Mouse (Mus musculus) cortical plate, adult 2 months (tissue): ENCODE results near the gene Tigd3. TPM values are rescaled to one million over a fixed set of nuclear protein-coding genes. Genes with fewer than 3 reads are reported as not detected.

Experiments used
- H3K27ac ChIP-seq: fragments of 200-500 bp; 2 replicates; pipeline ENCODE4 v1.5.1; 2012; ENCODE audit warnings: low read length, control low read depth, inconsistent platforms; ENCODE audit not compliant: insufficient read depth
- H3K4me1 ChIP-seq: fragments of 200-500 bp; 2 replicates; pipeline ENCODE4 v1.6.1; 2011; ENCODE audit warnings: low read length; ENCODE audit not compliant: control insufficient read depth, insufficient read depth
- H3K4me3 ChIP-seq: fragments of 200-500 bp; 2 replicates; pipeline ENCODE4 v1.5.1; 2011; ENCODE audit warnings: mild to moderate bottlenecking, low read length, control low read depth; ENCODE audit not compliant: insufficient read depth
- CTCF ChIP-seq: fragments of 200-500 bp; IDR thresholded peaks from 2 replicates; pipeline ENCODE4 v1.5.1; 2011; ENCODE audit warnings: mild to moderate bottlenecking, control low read depth, low read length; ENCODE audit not compliant: insufficient read depth; ENCODE audit errors: extremely low read depth
- POLR2A ChIP-seq: fragments of 200-500 bp; IDR thresholded peaks from 2 replicates; pipeline ENCODE4 v1.6.1; 2011; ENCODE audit warnings: mild to moderate bottlenecking, low read length, control low read depth; ENCODE audit not compliant: insufficient read depth; ENCODE audit errors: extremely low read depth
- polyA plus RNA-seq: library from polyadenylated mRNA; depleted of rRNA; stranded (reverse); fragments of >200 nt; gene quantifications from 2 replicates; pipeline ENCODE4 v1.2.3, GENCODE M21; 2012

Gene Tigd3
- polyA plus RNA-seq, 1 experiment: 4.0 TPM

DNA sequence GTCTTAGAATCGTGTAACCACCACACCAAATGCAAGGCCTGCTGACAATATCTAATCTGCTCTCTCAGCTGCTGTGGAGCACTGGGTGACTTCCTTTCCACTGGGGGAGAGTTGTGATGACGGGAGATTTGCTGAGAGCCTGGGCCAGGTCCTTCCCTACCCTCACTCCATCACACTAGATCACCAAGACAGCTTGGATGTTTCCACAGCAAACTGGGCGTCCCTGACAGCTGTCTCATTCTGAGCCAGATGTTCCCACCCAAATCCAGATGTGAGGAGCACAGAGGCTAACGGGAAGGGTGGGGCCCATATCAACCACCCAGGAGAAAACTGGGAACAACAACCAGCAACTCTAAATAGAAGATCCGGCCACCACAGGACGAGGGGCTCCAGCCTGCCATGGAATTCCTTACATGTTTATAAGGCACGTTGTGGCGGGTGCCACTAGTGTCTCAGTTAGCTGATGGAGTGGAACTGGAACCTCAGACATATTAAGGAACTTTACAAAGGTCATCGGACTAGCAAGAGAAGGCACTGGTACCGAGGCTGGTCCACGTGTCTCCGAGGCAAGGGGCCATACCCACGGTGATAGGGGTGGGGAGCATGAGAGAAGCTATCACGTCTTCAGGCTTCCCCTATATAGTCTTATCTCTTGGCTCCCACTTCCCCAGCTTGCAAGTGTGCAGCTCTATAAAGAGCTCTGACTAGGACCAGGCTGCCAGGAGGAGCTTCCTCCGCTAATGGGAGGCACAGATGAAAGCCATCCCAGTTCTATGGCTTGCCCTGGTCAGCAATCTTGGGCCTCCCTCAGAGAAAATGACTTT, 28.4 kb upstream of the Tigd3 start:
- TF ChIP-seq POLR2A (no peak), CTCF (no peak)
- Histone ChIP-seq H3K4me3 (no peak overlapping the region), H3K27ac (no peak overlapping the region), H3K4me1 (peaks cover 2% of the 10 kb centered on the region; the same call in 1 of the 2 replicates)

DNA sequence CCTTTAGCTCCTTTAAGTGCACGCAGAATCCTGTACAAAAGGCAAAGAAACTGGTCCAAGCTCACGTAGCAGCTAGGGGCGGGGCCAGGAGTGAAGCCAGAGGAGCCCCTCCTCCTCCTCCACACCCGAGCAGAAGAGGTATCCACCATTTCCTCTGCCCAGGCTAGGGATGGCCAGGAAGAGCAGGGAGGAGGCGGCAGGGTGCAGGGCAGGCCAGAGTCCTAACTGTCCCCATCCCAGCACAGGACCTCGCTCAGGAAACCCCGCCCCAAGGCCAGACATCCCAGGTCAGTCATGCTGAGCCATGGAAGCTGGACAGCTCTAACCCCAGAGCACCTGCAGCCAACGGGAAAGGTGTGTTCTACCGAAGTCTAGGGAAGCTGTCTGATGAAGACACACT, 27.8 kb upstream of the Tigd3 start:
- TF ChIP-seq POLR2A: no peak
- TF ChIP-seq CTCF: no peak
- H3K4me1 ChIP-seq: peaks cover 2% of the 10 kb centered on the region; the same call in 1 of the 2 replicates
- no peak overlapping the region for H3K4me3 ChIP-seq

DNA sequence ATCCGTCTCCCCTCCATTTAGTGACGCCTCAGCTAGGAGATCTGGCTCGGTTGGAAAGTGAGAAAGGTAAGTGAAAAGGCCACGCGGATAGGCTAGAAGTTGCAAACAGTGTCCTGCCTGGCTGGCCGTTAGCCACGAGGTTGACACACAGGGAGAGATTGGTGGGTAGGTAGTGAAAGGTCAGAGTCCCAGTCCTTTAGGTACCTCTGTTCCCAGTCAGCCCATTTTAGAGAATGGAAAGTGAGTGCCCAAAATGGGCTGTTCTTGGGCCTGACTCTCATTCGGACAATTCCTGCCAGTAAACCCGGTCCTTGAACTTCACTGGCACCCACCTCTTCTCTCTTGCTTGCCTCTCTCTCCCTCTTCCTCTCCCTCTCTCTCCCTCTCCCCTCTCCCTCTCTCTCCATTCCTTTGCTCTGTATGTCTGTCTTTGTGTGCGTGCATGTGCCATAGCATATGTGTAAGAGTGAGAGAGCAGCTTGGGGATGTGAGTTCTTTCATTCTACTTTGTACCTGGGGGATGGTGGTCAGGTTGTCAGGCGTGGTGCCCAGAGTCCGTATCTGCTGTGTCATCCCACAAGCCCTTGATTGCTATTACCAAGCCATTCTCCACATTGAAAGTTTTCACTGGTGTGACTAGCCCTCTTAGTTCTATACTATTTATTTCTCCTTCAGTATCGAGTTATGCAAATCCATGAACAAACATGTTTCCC, 19.2 kb upstream of the Tigd3 start, which contains the start of gene Dpf2:
Gene Dpf2, minus strand, starts transcription at position 4 of the 713 bp plus-strand sequence.
- Histone ChIP-seq H3K4me3 (peak within 1 kb of the TSS; percentile 56), H3K27ac (peak within 1 kb of the TSS; percentile 20; the same call in 1 of the 2 replicates), H3K4me1 (peaks cover 3% of the 10 kb centered on the region; the same call in 1 of the 2 replicates)
- no peak for TF ChIP-seq CTCF

More for the DNA sequence above, 27.8 kb upstream of the Tigd3 start:
- no peak overlapping the region for H3K27ac ChIP-seq

DNA sequence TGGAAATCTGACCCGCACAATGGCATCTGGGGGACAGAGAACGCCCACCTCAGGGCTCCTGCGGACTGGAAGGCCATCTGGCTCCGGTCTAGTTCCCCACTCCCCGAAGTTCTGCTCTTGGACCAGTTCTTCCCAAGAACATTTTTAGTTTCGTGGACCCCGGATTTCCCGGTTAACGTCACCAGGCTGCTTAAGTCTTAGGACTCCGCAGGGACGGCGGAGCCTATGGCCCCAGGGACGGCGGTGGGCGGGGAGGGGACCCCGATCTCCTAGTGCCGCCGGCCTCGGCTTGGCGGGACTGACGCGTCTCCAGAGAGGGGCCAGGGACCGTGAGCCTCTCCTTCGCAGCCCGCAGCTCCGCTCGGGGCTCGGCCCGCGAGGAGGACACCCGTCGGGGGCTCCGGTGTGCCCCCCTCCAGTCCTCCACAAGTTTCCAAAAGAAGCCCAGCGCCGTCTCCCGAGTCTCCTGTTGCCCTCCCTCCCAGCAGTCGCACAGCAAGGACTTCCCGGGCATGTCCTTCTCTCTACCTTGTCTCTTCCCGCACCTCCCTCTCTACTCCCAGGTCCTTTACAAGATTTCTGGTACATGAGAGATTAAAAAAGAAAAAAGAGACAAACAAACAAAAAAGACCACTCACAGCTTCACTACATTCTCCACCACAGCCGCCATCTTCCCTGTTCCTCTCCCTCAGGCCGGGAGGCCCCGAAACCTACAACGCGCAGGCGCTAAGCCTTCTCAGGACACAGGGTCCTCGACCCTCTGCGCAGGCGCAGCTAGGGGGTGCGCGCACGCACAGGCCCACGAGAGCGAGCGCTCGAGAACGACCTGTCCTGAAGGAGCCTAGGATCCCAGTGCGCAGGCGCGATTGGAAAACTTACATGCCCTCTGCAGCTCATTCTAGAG, 18.4 kb upstream of the Tigd3 start:
- Histone ChIP-seq H3K4me1 (peaks cover 3% of the 10 kb centered on the region; the same call in 1 of the 2 replicates), H3K27ac (peak overlapping the region; percentile 20; the same call in 1 of the 2 replicates), H3K4me3 (peak overlapping the region; percentile 56)
- TF ChIP-seq POLR2A: peak; percentile 97
- no peak for TF ChIP-seq CTCF

DNA sequence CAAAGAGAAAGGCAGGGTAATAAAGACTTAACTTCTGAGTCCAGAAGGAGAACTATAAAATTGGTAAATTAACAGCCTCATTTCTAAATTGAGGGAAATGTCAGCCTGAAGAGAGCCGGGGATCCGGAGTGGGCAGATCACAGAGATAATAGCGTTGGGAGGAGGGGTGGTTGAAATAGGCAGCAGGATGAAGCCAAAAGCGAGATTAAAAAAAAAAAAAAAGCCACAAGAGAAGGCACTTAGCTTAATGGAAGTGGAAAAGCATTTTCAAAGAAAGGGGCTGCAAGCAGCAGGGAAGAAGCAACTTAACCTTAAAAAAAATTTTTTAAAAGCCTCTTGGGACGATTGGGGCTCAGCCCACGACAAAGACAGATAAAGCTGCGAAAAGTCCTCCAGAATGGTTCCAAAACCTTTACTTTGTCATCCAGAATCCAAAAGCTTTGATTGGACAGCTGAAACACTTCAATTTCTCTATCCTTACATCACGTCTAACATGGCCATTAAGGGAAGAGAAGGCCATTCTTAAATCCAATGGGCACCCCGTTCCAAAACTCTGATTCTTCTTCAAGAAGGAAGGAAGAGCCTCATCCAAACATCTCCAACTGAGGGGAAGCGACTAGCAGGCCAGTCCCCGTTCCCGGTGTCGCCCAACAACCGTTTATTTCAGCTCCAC, 17.6 kb upstream of the Tigd3 start:
- peak overlapping the region; percentile 56 for H3K4me3 ChIP-seq
- no peak for TF ChIP-seq CTCF
- no peak for TF ChIP-seq POLR2A
- H3K27ac ChIP-seq: no peak overlapping the region
- peaks cover 3% of the 10 kb centered on the region; the same call in 1 of the 2 replicates for H3K4me1 ChIP-seq

DNA sequence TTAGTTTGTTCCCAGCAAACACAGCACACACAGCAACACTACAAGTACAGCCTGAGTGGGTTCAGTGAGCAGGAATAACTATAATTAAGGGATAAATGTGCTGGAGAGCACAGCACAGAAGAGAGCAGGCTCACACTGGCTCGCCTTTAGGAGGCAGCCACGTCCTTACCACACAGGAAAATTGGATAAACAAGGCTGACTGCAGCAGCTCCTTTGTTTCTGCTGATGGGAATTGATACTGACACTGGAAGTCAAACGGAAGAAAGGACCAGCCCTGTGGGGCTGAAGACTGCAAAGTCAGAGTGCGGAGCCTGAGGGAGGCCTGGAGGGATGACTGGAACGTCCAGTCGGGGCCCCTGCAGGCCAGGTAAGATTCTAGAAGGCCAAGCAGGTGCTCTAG, 16.3 kb upstream of the Tigd3 start:
- H3K4me1 ChIP-seq: peaks cover 3% of the 10 kb centered on the region; the same call in 1 of the 2 replicates
- H3K27ac ChIP-seq: no peak overlapping the region
- no peak overlapping the region for H3K4me3 ChIP-seq
- TF ChIP-seq POLR2A (no peak), CTCF (no peak)

DNA sequence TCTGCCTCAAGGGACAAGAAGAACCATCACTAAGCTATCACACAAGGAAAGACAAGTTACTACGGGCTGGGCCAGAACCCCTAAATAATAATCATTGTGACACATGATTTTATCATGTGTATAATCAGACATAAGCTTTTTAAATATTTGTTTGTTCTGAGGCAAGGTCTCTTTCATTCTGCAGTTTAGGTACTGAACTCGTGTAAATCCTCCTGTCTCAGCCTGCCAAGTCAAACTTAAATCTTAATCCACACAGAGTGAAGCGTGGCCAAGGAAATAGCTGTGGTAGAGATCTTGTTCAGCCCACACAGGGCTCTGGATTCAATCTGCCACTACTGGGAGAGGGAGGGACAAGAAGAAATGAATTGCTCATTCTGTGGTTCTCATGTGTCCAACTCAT, 13.3 kb upstream of the Tigd3 start:
- TF ChIP-seq POLR2A (no peak), CTCF (no peak)
- H3K4me1 ChIP-seq: peaks cover 3% of the 10 kb centered on the region; the same call in 1 of the 2 replicates
- H3K27ac ChIP-seq: no peak overlapping the region
- H3K4me3 ChIP-seq: no peak overlapping the region

DNA sequence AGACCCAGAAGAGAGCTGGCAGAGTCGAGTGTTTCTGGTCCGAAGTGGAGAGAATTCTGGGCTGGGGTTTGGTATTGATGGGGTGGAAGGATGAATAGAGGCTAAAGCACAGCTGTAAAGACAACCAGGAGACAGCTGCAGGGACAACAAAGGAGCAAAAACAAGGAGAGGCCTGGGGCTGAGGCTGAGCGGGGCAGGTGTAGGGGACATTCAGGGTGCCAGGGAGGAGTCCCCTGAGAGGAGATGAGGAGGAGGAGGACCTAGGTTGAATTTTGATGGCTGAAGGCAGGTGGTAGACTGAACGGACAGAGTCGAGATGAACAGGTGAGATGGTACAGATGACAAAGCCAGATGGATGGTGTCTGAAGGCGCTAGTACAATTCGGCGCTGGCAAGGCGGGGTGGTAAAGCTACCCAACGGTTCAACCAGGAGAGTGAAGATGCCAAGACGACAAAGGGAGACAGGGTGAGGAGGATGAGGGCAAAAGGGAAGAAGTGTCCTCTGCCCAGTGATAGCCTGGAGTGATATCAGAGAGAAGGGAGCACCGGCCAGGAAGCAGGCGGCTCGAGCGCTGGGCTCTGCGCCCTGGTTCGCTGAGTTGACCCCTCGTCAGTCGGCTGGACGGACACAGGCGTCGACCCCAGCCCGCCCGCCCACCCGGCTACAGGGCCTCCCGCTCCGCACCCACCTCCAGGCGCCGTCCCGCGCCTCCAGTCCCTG, 507 bp downstream of the Tigd3 start:
- no peak overlapping the region for H3K27ac ChIP-seq
- no peak for TF ChIP-seq POLR2A
- no peak for TF ChIP-seq CTCF
- H3K4me3 ChIP-seq: peak overlapping the region; percentile 64
- 0 out of 2 replicates have a peak, but pooled peaks cover 2% of the 10 kb centered on the region for H3K4me1 ChIP-seq
